Mouse (Mus musculus) C2C12 (cell line): ENCODE results near the gene Pip5kl1.

ENCODE experiments used
- CEBPB ChIP-seq: IDR thresholded peaks from one replicate; pipeline ENCODE4 v1.6.1; 2011; ENCODE audit warnings: low read depth, mild to moderate bottlenecking, control low read depth, moderate library complexity
- CTCF ChIP-seq: IDR thresholded peaks from one replicate; pipeline ENCODE4 v1.5.1; 2011; ENCODE audit not compliant: control insufficient read depth, insufficient read depth, insufficient read length
- MYOG ChIP-seq: IDR thresholded peaks from one replicate; pipeline ENCODE4 v1.6.1; 2011; ENCODE audit not compliant: control insufficient read depth, insufficient read length; ENCODE audit errors: extremely low read depth

- no peak for TF ChIP-seq MYOG
- TF ChIP-seq CTCF, result no peak
- TF ChIP-seq CEBPB, result no peak
Observed at GRCm38 (mm10) chr2:32536634-32537359, 37.8 kb upstream of the Pip5kl1 start.
